Mouse (Mus musculus): ENCODE data around the gene Igfbp2. TPM values are rescaled to one million over a fixed set of nuclear protein-coding genes. Genes with fewer than 3 reads are reported as not detected.
A peak's percentile ranks its signal among the peaks of the same experiment; 100 is the strongest.

Igfbp2 gene
- polyA plus RNA-seq, 1 experiment from 2014 or later: 473 TPM

DNA sequence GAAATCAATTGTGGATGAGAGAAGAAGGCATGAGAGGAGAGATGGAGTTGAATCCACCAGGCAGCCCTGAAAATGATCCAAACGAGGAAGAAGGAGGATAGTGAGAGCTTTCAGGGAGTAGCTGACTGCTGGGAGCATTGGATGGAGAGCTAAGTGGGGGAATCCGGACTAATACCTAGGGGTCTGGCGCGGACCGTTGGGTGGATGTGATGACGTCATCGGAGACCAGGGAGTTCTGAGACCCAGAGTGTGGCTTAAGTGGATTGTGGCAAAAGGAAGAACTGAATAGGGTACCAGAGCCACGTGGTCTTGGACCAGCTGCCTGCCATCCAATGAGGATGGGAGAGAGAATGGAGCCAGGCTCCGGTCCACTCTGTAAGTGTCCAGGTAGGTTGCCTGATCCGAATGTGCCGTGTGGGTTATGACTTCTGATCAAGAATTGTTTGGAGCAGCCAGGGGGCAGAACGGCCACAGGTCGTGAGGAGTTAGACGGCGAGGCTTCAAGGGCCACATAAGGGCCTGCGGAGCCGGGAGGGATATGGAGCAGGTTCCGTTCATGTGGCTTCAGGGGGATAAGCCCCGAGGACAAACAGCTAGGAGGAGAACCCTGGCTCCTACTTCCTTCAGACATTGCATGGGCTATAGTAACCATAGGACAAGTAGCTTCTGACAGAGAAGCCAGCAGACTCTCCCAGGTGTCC is 32.1 kb downstream of the Igfbp2 start:
- WGBS: 84% methylated on average over 19 of the region's 19 CpGs
- Histone ChIP-seq H3K9me3 (ENCODE audit: control insufficient read depth, low read length) (no peaks in the 10 kb centered on the region), H3K4me2 (replicated peaks) (no peak overlapping the region), H3K27me3 (ENCODE audit: control insufficient read depth, insufficient read depth, low read length) (no peaks in the 10 kb centered on the region), H3K9ac (no peak overlapping the region), H3K4me1 (replicated peaks; ENCODE audit: control insufficient read depth, insufficient read depth, low read length) (peaks cover 8% of the 10 kb centered on the region; the same call in 1 of the 2 replicates), H3K36me3 (replicated peaks; ENCODE audit: control insufficient read depth, insufficient read depth) (peaks cover 9% of the 10 kb centered on the region; the same call in 1 of the 2 replicates), H3K27ac (no peak overlapping the region), H3K4me3 (replicated peaks; ENCODE audit: low read length) (no peak overlapping the region)
- no peak for DNase-seq (ENCODE audit: low spot score)
- ATAC-seq (ENCODE audit: low FRiP score): no peak

DNA sequence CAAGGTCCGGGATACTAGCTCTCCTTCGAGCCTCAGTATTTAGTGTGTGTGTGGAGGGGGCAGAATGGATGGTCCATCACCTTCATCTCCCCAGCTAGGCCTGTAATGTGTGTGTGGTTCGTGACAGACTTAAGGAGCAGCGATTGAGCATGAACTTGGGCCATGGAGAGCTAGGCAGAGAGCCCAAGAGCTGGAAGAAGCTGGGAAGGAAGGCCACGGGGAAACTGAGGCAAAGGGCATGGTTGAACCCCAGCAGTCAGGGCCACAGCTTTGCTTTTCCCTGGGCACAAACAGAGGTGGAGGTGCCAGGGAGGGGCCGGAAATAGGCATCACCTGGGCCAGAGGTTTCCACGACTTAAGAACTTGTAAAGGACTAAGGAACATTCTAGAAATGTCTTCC is 32.8 kb downstream of the Igfbp2 start:
- H3K4me2 ChIP-seq (replicated peaks): no peak overlapping the region
- no peaks in the 10 kb centered on the region for H3K9me3 ChIP-seq (ENCODE audit: control insufficient read depth, low read length)
- DNase-seq (ENCODE audit: low spot score) (no peak), ATAC-seq (ENCODE audit: low FRiP score) (no peak)
- H3K4me3 ChIP-seq (replicated peaks; ENCODE audit: low read length): no peak overlapping the region
- H3K9ac ChIP-seq: no peak overlapping the region
- 85% methylated on average over 7 of the region's 7 CpGs for WGBS
- H3K4me1 ChIP-seq (replicated peaks; ENCODE audit: control insufficient read depth, insufficient read depth, low read length): peaks cover 8% of the 10 kb centered on the region; the same call in 1 of the 2 replicates
- no peaks in the 10 kb centered on the region for H3K27me3 ChIP-seq (ENCODE audit: control insufficient read depth, insufficient read depth, low read length)
- no peak overlapping the region for H3K27ac ChIP-seq
- H3K36me3 ChIP-seq (replicated peaks; ENCODE audit: control insufficient read depth, insufficient read depth): peaks cover under 1% of the 10 kb centered on the region; the same call in 1 of the 2 replicates

DNA sequence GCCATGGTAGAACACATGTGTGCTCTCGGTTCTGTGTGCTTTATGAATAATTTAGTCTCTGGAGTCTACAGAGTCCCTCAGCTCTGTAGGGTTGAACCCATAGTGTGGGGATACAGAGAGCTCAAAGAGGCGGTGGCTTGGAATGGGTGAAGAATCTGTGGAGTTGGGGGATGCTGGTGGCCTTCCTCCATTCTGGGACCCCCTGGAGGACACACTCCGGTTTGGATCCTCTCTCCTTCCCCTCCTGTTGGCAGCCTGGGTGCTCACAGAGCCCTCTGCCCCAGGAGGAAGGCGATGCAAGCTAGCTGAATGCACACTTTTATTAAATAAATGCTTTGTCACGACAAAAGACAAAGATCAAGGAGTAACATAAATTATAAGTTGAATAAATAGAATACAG is 33.3 kb downstream of the Igfbp2 start:
- H3K27me3 ChIP-seq (ENCODE audit: control insufficient read depth, insufficient read depth, low read length): no peaks in the 10 kb centered on the region
- no peak for DNase-seq (ENCODE audit: low spot score)
- ATAC-seq (ENCODE audit: low FRiP score): no peak
- H3K4me2 ChIP-seq (replicated peaks): no peak overlapping the region
- peaks cover 8% of the 10 kb centered on the region; the same call in 1 of the 2 replicates for H3K4me1 ChIP-seq (replicated peaks; ENCODE audit: control insufficient read depth, insufficient read depth, low read length)
- no peaks in the 10 kb centered on the region for H3K36me3 ChIP-seq (replicated peaks; ENCODE audit: control insufficient read depth, insufficient read depth)
- 67% methylated on average over 5 of the region's 5 CpGs for WGBS
- H3K9ac ChIP-seq: no peak overlapping the region
- no peak overlapping the region for H3K4me3 ChIP-seq (replicated peaks; ENCODE audit: low read length)
- H3K27ac ChIP-seq: no peak overlapping the region
- H3K9me3 ChIP-seq (ENCODE audit: control insufficient read depth, low read length): no peaks in the 10 kb centered on the region

DNA sequence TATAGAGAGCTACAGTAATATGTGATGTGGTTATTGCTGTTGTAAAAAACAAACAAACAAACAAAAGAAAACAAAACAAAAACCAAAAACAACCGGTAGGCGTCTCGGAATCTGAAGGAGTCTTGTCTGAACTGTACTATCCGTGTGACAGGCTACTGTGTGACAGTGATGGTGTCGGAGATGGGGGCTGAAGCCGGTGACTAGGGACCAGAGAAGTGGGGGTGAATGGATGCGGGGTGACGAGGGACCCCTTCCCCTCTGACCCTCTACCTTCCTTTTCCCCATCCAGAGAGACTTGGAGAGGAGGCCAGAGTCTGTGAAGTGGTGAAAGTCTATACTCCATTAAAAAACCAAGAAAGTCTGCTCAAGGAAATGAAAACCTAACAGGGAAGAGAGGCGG is 34.0 kb downstream of the Igfbp2 start:
- no peak overlapping the region for H3K4me2 ChIP-seq (replicated peaks)
- 0 out of 2 replicates have a peak overlapping the region, but pooled peaks have one; percentile 41 for H3K27ac ChIP-seq
- H3K4me3 ChIP-seq (replicated peaks; ENCODE audit: low read length): no peak overlapping the region
- no peak overlapping the region for H3K9ac ChIP-seq
- no peak for ATAC-seq (ENCODE audit: low FRiP score)
- no peak for DNase-seq (ENCODE audit: low spot score)
- no peaks in the 10 kb centered on the region for H3K27me3 ChIP-seq (ENCODE audit: control insufficient read depth, insufficient read depth, low read length)
- peaks cover 8% of the 10 kb centered on the region; the same call in 1 of the 2 replicates for H3K4me1 ChIP-seq (replicated peaks; ENCODE audit: control insufficient read depth, insufficient read depth, low read length)
- no peaks in the 10 kb centered on the region for H3K9me3 ChIP-seq (ENCODE audit: control insufficient read depth, low read length)
- H3K36me3 ChIP-seq (replicated peaks; ENCODE audit: control insufficient read depth, insufficient read depth): no peaks in the 10 kb centered on the region
- 86% methylated on average over 9 of the region's 9 CpGs for WGBS

DNA sequence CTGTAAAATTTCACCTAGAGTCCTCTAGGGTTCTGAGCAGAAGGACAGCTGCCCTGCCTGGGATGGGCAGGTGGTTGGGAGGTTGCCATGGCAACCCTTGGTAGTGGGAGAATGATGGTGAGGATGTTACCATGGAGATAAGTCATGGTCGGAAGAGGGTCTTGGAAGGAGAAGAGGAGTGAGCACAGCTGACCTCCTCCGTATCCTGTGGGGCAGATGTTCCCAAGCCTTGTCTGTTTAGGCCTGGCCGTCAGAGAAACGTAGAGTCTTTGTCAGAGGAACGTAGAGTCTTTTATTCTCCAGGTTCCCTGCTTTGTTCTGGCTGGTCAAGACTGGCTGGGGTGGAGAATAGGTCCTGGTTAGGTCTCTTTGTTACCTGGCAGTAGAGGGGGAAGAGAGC is 34.6 kb downstream of the Igfbp2 start:
- Histone ChIP-seq H3K4me3 (replicated peaks; ENCODE audit: low read length) (no peak overlapping the region), H3K9ac (no peak overlapping the region), H3K27ac (peak overlapping the region; percentile 41), H3K36me3 (replicated peaks; ENCODE audit: control insufficient read depth, insufficient read depth) (no peaks in the 10 kb centered on the region), H3K27me3 (ENCODE audit: control insufficient read depth, insufficient read depth, low read length) (no peaks in the 10 kb centered on the region), H3K4me2 (replicated peaks) (no peak overlapping the region), H3K4me1 (replicated peaks; ENCODE audit: control insufficient read depth, insufficient read depth, low read length) (peaks cover 8% of the 10 kb centered on the region; the same call in 1 of the 2 replicates), H3K9me3 (ENCODE audit: control insufficient read depth, low read length) (no peaks in the 10 kb centered on the region)
- WGBS: 6% methylated on average over 5 of the region's 5 CpGs
- peak; percentile 42; the same call in 1 of the 2 replicates for ATAC-seq (ENCODE audit: low FRiP score)
- no peak for DNase-seq (ENCODE audit: low spot score)

DNA sequence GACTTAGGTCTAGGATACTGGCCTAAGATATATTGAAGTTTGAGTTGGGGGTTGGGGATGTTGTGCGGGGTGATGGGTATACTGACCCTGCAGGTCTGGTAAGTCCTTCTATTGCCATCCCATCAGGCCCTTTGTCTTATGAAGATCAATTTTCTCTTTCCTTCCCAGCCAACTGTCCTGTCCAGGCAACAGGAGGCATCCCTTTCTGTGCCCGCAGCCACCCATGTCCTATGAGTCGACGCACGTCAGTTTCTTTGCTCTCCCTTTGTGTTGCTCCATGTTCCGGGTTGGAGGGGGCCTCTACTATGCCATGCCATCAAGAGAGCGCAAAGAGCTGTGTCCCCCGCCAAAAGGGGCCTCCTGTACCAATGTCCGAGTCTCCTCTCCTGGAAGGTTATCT is 35.7 kb downstream of the Igfbp2 start:
- Histone ChIP-seq H3K4me3 (replicated peaks; ENCODE audit: low read length) (no peak overlapping the region), H3K27ac (no peak overlapping the region), H3K4me1 (replicated peaks; ENCODE audit: control insufficient read depth, insufficient read depth, low read length) (peaks cover 8% of the 10 kb centered on the region; the same call in 1 of the 2 replicates), H3K27me3 (ENCODE audit: control insufficient read depth, insufficient read depth, low read length) (no peaks in the 10 kb centered on the region), H3K9ac (no peak overlapping the region), H3K9me3 (ENCODE audit: control insufficient read depth, low read length) (no peaks in the 10 kb centered on the region), H3K36me3 (replicated peaks; ENCODE audit: control insufficient read depth, insufficient read depth) (no peaks in the 10 kb centered on the region), H3K4me2 (replicated peaks) (no peak overlapping the region)
- DNase-seq (ENCODE audit: low spot score): no peak
- ATAC-seq (ENCODE audit: low FRiP score): no peak
- 96% methylated on average over 9 of the region's 9 CpGs for WGBS

DNA sequence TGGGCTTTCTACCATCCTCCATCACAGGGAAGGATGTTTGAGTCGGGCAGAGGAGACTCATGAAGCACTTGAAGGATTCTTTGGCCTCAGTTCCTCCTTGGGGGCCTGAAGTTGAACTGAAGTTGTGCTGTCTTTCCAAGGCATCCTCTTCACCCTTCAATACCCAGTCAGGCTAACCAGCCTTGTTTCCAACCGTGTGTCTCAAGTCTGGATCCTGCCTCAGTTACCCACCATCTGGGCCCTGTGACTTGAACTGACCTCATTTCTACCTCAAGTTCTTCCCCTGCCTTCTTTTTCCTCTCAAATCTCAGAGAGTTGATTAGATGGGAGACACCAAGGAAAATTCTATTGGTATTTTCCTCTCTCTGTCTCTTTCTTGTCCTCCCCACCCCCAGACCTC is 36.2 kb downstream of the Igfbp2 start:
- Histone ChIP-seq H3K9ac (no peak overlapping the region), H3K4me2 (replicated peaks) (no peak overlapping the region), H3K27ac (no peak overlapping the region), H3K4me3 (replicated peaks; ENCODE audit: low read length) (no peak overlapping the region), H3K36me3 (replicated peaks; ENCODE audit: control insufficient read depth, insufficient read depth) (no peaks in the 10 kb centered on the region), H3K4me1 (replicated peaks; ENCODE audit: control insufficient read depth, insufficient read depth, low read length) (peaks cover 8% of the 10 kb centered on the region; the same call in 1 of the 2 replicates), H3K9me3 (ENCODE audit: control insufficient read depth, low read length) (no peaks in the 10 kb centered on the region), H3K27me3 (ENCODE audit: control insufficient read depth, insufficient read depth, low read length) (no peaks in the 10 kb centered on the region)
- no peak for DNase-seq (ENCODE audit: low spot score)
- no peak for ATAC-seq (ENCODE audit: low FRiP score)
- WGBS: 98% methylated on average over 2 of the region's 2 CpGs

DNA sequence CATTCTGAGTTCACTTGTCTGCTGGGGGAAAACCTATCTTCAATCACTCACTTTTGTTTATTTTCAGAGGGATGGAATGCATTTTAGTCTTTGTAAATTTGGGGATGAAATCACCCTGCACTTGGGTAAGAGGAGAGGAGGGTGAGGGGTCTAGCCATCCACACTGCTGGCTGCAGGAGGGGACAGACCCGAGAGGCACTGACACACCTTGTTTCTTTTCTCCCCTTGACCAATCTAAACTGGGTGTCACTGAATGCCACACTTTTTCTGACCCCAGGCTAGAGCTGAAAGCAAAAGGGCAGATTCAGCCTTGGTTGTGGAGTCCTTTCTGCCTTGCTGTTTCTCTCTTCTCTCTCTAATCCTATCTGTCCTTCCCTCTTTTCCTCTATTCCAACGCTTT is 37.4 kb downstream of the Igfbp2 start:
- no peak overlapping the region for H3K4me2 ChIP-seq (replicated peaks)
- no peak overlapping the region for H3K4me3 ChIP-seq (replicated peaks; ENCODE audit: low read length)
- no peaks in the 10 kb centered on the region for H3K36me3 ChIP-seq (replicated peaks; ENCODE audit: control insufficient read depth, insufficient read depth)
- H3K27ac ChIP-seq: no peak overlapping the region
- ATAC-seq (ENCODE audit: low FRiP score): no peak
- H3K9me3 ChIP-seq (ENCODE audit: control insufficient read depth, low read length): no peaks in the 10 kb centered on the region
- no peak for DNase-seq (ENCODE audit: low spot score)
- 74% methylated on average over 2 of the region's 2 CpGs for WGBS
- H3K4me1 ChIP-seq (replicated peaks; ENCODE audit: control insufficient read depth, insufficient read depth, low read length): peaks cover 8% of the 10 kb centered on the region; the same call in 1 of the 2 replicates
- no peak overlapping the region for H3K9ac ChIP-seq
- no peaks in the 10 kb centered on the region for H3K27me3 ChIP-seq (ENCODE audit: control insufficient read depth, insufficient read depth, low read length)

DNA sequence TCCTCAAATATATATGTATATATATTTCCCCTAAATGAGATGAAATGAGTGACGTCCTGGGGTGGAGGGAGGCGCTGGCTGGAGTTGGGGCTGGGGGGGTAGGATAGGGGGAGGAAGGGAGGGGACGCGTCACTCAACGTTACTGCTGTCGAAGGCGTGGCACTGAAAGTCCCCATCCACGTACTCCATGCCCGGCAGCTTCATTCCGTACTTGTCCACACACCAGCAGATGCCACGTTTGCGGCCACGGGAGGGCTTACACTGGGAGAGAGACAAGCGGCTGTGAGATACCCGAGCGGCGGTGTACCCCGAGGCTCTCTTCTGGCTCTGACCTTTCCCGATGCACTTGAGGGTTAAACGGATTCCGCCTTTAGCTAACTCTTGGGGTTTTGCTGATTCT is 37.9 kb downstream of the Igfbp2 start:
- DNase-seq (ENCODE audit: low spot score): no peak
- Histone ChIP-seq H3K36me3 (replicated peaks; ENCODE audit: control insufficient read depth, insufficient read depth) (no peaks in the 10 kb centered on the region), H3K27ac (no peak overlapping the region), H3K4me2 (replicated peaks) (no peak overlapping the region), H3K4me3 (replicated peaks; ENCODE audit: low read length) (no peak overlapping the region), H3K4me1 (replicated peaks; ENCODE audit: control insufficient read depth, insufficient read depth, low read length) (peaks cover 8% of the 10 kb centered on the region; the same call in 1 of the 2 replicates), H3K9ac (no peak overlapping the region), H3K27me3 (ENCODE audit: control insufficient read depth, insufficient read depth, low read length) (no peaks in the 10 kb centered on the region), H3K9me3 (ENCODE audit: control insufficient read depth, low read length) (no peaks in the 10 kb centered on the region)
- ATAC-seq (ENCODE audit: low FRiP score): no peak
- WGBS: 92% methylated on average over 21 of the region's 21 CpGs

Measured in hindbrain, embryonic 14.5 days (tissue).